In the genomic region with DNA sequence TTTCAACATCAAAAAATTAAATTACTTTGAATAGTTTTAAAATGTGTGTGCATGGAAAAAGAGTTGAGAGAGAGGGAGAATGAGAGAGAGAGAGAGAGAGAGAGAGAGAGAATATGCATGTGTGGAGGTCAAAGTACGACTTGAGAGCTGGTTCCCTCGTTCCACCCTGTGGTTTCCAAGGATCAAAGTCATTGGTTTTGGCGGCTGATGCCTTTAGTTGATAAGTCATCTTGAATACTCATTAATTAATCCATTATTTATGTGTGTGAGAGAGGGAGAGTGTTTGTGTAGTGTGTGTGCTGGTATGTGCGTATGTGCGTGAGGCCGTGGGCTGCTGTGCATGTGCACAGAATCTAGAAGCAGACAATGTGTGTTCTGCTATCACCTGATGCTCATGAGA, we compare ENCODE assay signal across 17 mouse cellular contexts.
A peak's percentile ranks its signal among the peaks of the same experiment; 100 is the strongest.
DNase-seq lines count a peak whose midpoint lies in the region; ATAC-seq and TF ChIP-seq lines count a peak whose summit lies in the region.
"Had no signal": no experiment of that assay in that cellular context is flagged by ENCODE, and none has a peak within 500 bp of the region (broad histone marks: within the 10 kb centered on the region; RNA-seq: fewer than 3 reads in every experiment).

No protein-coding gene starts in this region.

- no peak for TF ChIP-seq CTCF in layer of hippocampus, adult 2 months (conservative IDR thresholded peaks at IDR 0.05)

- WGBS in hindbrain, embryonic 13.5 days, result 60% methylated on average over 6 of the region's 6 CpGs
- 55% methylated on average over 6 of the region's 6 CpGs for WGBS in hindbrain, embryonic 14.5 days
- 65% methylated on average over 6 of the region's 6 CpGs for WGBS in kidney, embryonic 16.5 days

- H3K4me1 ChIP-seq in hindbrain, embryonic 13.5 days (replicated peaks), result peaks cover 76% of the 10 kb centered on the region
- H3K4me1 ChIP-seq in hindbrain, embryonic 14.5 days (replicated peaks; ENCODE audit: control insufficient read depth, insufficient read depth, low read length), result peaks cover 69% of the 10 kb centered on the region
- peaks cover 45% of the 10 kb centered on the region for H3K4me1 ChIP-seq in kidney, embryonic 16.5 days (ENCODE audit: insufficient read depth, low read length)

- intact Hi-C loops in left cerebral cortex, postnatal 10 days (cut with DNase I), result loop anchor here (10.0 kb wide), 1 partner anchor 110 kb away; no protein-coding TSS in a partner anchor

- H3K9ac ChIP-seq in hindbrain, embryonic 13.5 days, result no peak overlapping the region
- no peak overlapping the region for H3K9ac ChIP-seq in hindbrain, embryonic 14.5 days
- no peak overlapping the region for H3K9ac ChIP-seq in kidney, embryonic 16.5 days (replicated peaks; ENCODE audit: low read length)
- H3K9ac ChIP-seq: forebrain, embryonic 13.5 days; heart, embryonic 13.5 days had no signal

- H3K9me3 ChIP-seq in hindbrain, embryonic 13.5 days, result no peaks in the 10 kb centered on the region
- H3K9me3 ChIP-seq in hindbrain, embryonic 14.5 days (ENCODE audit: control insufficient read depth, low read length), result no peaks in the 10 kb centered on the region
- no peaks in the 10 kb centered on the region for H3K9me3 ChIP-seq in kidney, embryonic 16.5 days (ENCODE audit: low read length)
- H3K9me3 ChIP-seq: embryonic facial prominence, embryonic 10.5 days; forebrain, embryonic 13.5 days; heart, embryonic 13.5 days had no signal

- no peaks in the 10 kb centered on the region for H3K36me3 ChIP-seq in hindbrain, embryonic 13.5 days
- H3K36me3 ChIP-seq in hindbrain, embryonic 14.5 days (replicated peaks; ENCODE audit: control insufficient read depth, insufficient read depth), result no peaks in the 10 kb centered on the region
- no peaks in the 10 kb centered on the region for H3K36me3 ChIP-seq in kidney, embryonic 16.5 days (ENCODE audit: insufficient read depth, low read length)
- H3K36me3 ChIP-seq: embryonic facial prominence, embryonic 10.5 days; heart, embryonic 13.5 days had no signal

- no peak for DNase-seq in hindbrain, embryonic 14.5 days (ENCODE audit: low spot score)
- no peak for DNase-seq in layer of hippocampus, adult 2 months (ENCODE audit: low spot score in 2 of 2)
- DNase-seq in layer of hippocampus, adult 9-10 months (ENCODE audit: low spot score), result no peak
- DNase-seq in kidney, postnatal 36 days, result peak; percentile 46 to 78
- DNase-seq in spleen, postnatal 4 days (ENCODE audit: low spot score in 2 of 2), result no peak
- no peak for DNase-seq in left cerebral cortex, postnatal 10 days (ENCODE audit: extremely low spot score in 1 of 2, low spot score in 2 of 2)
- DNase-seq: adrenal gland, postnatal 14 days; cerebellum, adult 18-20 months; cerebellum, adult 9-11 months; gastrocnemius, postnatal 36 days; heart, adult 11 months; heart, postnatal 36 days had no signal

- H3K4me2 ChIP-seq in hindbrain, embryonic 13.5 days, result no peak overlapping the region
- no peak overlapping the region for H3K4me2 ChIP-seq in hindbrain, embryonic 14.5 days (replicated peaks)
- no peak overlapping the region for H3K4me2 ChIP-seq in kidney, embryonic 16.5 days (replicated peaks; ENCODE audit: low read depth, low read length)
- H3K4me2 ChIP-seq: heart, embryonic 13.5 days had no signal

- H3K27ac ChIP-seq in hindbrain, embryonic 13.5 days, result 0 out of 2 replicates have a peak overlapping the region, but pooled peaks have one; percentile 24
- no peak overlapping the region for H3K27ac ChIP-seq in hindbrain, embryonic 14.5 days
- H3K27ac ChIP-seq in layer of hippocampus, adult 2 months, result 0 out of 2 replicates have a peak overlapping the region, but pooled peaks have one; percentile 80
- H3K27ac ChIP-seq in kidney, embryonic 16.5 days (ENCODE audit: low read length), result 0 out of 2 replicates have a peak overlapping the region, but pooled peaks have one; percentile 22

- H3K27me3 ChIP-seq in hindbrain, embryonic 13.5 days, result no peaks in the 10 kb centered on the region
- H3K27me3 ChIP-seq in hindbrain, embryonic 14.5 days (ENCODE audit: control insufficient read depth, insufficient read depth, low read length), result no peaks in the 10 kb centered on the region
- no peaks in the 10 kb centered on the region for H3K27me3 ChIP-seq in kidney, embryonic 16.5 days (ENCODE audit: insufficient read depth, low read length)
- H3K27me3 ChIP-seq: heart, embryonic 13.5 days had no signal

- no peak for ATAC-seq in hindbrain, embryonic 13.5 days (ENCODE audit: low FRiP score)
- no peak for ATAC-seq in hindbrain, embryonic 14.5 days (ENCODE audit: low FRiP score)
- ATAC-seq in kidney, embryonic 16.5 days (ENCODE audit: low FRiP score, low TSS enrichment), result no peak
- ATAC-seq: forebrain, embryonic 13.5 days had no signal

- H3K4me3 ChIP-seq in hindbrain, embryonic 13.5 days, result no peak overlapping the region
- H3K4me3 ChIP-seq in hindbrain, embryonic 14.5 days (replicated peaks; ENCODE audit: low read length), result no peak overlapping the region
- H3K4me3 ChIP-seq in layer of hippocampus, adult 2 months, result no peak overlapping the region
- H3K4me3 ChIP-seq in kidney, embryonic 16.5 days (ENCODE audit: low read length), result no peak overlapping the region
- H3K4me3 ChIP-seq: embryonic facial prominence, embryonic 10.5 days; forebrain, embryonic 13.5 days; heart, embryonic 13.5 days had no signal

Comparison
In these comparisons a context has a peak if more than half of its experiments do, and no peak if none do; other contexts are left out.
1. DNase-seq: peak in kidney, postnatal 36 days (2 of 2); none in hindbrain, embryonic 14.5 days (single experiment), layer of hippocampus, adult 2 months (0 of 2), layer of hippocampus, adult 9-10 months (single experiment), spleen, postnatal 4 days (0 of 2) and left cerebral cortex, postnatal 10 days (0 of 2).